27 mouse cellular contexts compared by ENCODE assay signal in the genomic region with DNA sequence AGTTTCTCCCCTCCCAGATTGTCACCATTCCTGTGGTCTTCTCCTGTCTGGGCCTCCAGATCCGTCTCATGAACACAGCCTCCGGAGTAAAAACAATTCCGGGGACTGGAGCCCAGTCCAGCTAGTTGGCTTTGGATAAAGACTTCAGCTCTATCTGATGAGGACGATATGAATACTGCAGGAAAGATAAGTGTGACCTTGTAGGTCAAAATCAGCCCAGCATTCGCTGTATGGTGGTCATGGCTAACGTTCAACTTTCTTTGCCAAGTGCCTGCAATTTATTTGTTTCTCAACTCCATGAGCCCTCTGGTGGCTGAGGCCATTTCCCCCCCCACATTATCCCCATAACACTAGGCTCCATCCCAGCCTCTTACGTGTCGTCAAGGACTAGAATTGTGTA. TPM values are rescaled to one million over a fixed set of nuclear protein-coding genes. Genes with fewer than 3 reads are reported as not detected.
DNase-seq lines count a peak whose midpoint lies in the region; ATAC-seq and TF ChIP-seq lines count a peak whose summit lies in the region.
"Had no signal": no experiment of that assay in that cellular context is flagged by ENCODE, and none has a peak within 500 bp of the region (broad histone marks: within the 10 kb centered on the region; RNA-seq: fewer than 3 reads in every experiment).

No protein-coding gene starts in this region.

- 76% methylated on average over 8 of the region's 8 CpGs for WGBS in hindbrain, postnatal 0 days
- WGBS in hindbrain, embryonic 12.5 days: 87% methylated on average over 8 of the region's 8 CpGs
- WGBS in lung, postnatal 0 days: 52% methylated on average over 8 of the region's 8 CpGs
- 74% methylated on average over 8 of the region's 8 CpGs for WGBS in heart, embryonic 11.5 days (ENCODE audit: insufficient replicate concordance)

- H3K9me3 ChIP-seq in hindbrain, postnatal 0 days (ENCODE audit: low read length): no peaks in the 10 kb centered on the region
- H3K9me3 ChIP-seq in hindbrain, embryonic 12.5 days (replicated peaks): no peaks in the 10 kb centered on the region
- H3K9me3 ChIP-seq in lung, postnatal 0 days (ENCODE audit: low read length): no peaks in the 10 kb centered on the region
- H3K9me3 ChIP-seq in heart, embryonic 11.5 days (replicated peaks; ENCODE audit: control insufficient read depth, low read length): no peaks in the 10 kb centered on the region
- H3K9me3 ChIP-seq: embryonic facial prominence, embryonic 15.5 days; forebrain, embryonic 15.5 days; hindbrain, embryonic 15.5 days; intestine, embryonic 15.5 days; kidney, embryonic 15.5 days; megakaryocyte, embryonic 14.5 days; midbrain, embryonic 15.5 days had no signal

- ATAC-seq in hindbrain, postnatal 0 days: no peak
- ATAC-seq in hindbrain, embryonic 12.5 days (ENCODE audit: low FRiP score): no peak
- no peak for ATAC-seq in lung, postnatal 0 days
- no peak for ATAC-seq in heart, embryonic 11.5 days (replicated peaks; ENCODE audit: insufficient number of reproducible peaks, low FRiP score, low TSS enrichment)
- ATAC-seq: activated CD4-positive, CD25-positive, alpha-beta regulatory T cell, adult 4 months; forebrain, embryonic 15.5 days; intestine, embryonic 15.5 days; midbrain, embryonic 15.5 days had no signal

- no peak for DNase-seq in hindbrain, postnatal 0 days (ENCODE audit: low spot score)
- no peak for DNase-seq in lung, postnatal 0 days (ENCODE audit: low spot score)
- DNase-seq in lung, postnatal 14 days: no peak
- peak; percentile 43 for DNase-seq in adipocyte (ENCODE audit: low spot score)
- DNase-seq in adrenal gland, postnatal 10 days: peak; percentile 64
- no peak for DNase-seq in urinary bladder, postnatal 25 days (ENCODE audit: low spot score)
- DNase-seq: cerebellum, adult 9-10 months; gastrocnemius, postnatal 10 days; heart, adult 2 months; layer of hippocampus, adult 9-11 months; right cerebral cortex, postnatal 14 days had no signal

- H3K4me2 ChIP-seq in hindbrain, postnatal 0 days (ENCODE audit: low read depth, low read length): no peak overlapping the region
- H3K4me2 ChIP-seq in hindbrain, embryonic 12.5 days (replicated peaks): no peak overlapping the region
- no peak overlapping the region for H3K4me2 ChIP-seq in lung, postnatal 0 days (replicated peaks; ENCODE audit: low read depth, low read length)
- H3K4me2 ChIP-seq in heart, embryonic 11.5 days: no peak overlapping the region
- H3K4me2 ChIP-seq: embryonic facial prominence, embryonic 15.5 days; forebrain, embryonic 15.5 days; hindbrain, embryonic 15.5 days; intestine, embryonic 15.5 days; kidney, embryonic 15.5 days; midbrain, embryonic 15.5 days had no signal

- peak; percentile 31 for TF ChIP-seq CTCF in hindbrain, postnatal 0 days (IDR thresholded peaks at IDR 0.05; ENCODE audit: low read depth)
- TF ChIP-seq CTCF in lung, postnatal 0 days (IDR thresholded peaks at IDR 0.05): peak; percentile 35

- H3K4me1 ChIP-seq in hindbrain, postnatal 0 days (ENCODE audit: insufficient read depth, low read length): no peaks in the 10 kb centered on the region
- H3K4me1 ChIP-seq in hindbrain, embryonic 12.5 days: no peaks in the 10 kb centered on the region
- H3K4me1 ChIP-seq in lung, postnatal 0 days (ENCODE audit: insufficient read depth, low read depth, low read length): no peaks in the 10 kb centered on the region
- H3K4me1 ChIP-seq in heart, embryonic 11.5 days (ENCODE audit: control insufficient read depth, insufficient read depth, low read length): no peaks in the 10 kb centered on the region
- H3K4me1 ChIP-seq: embryonic facial prominence, embryonic 15.5 days; forebrain, embryonic 15.5 days; hindbrain, embryonic 15.5 days; intestine, embryonic 15.5 days; megakaryocyte, embryonic 14.5 days had no signal

- TF ChIP-seq EP300 in lung, postnatal 0 days (IDR thresholded peaks at IDR 0.05): no peak

- no peaks in the 10 kb centered on the region for H3K36me3 ChIP-seq in hindbrain, postnatal 0 days (ENCODE audit: insufficient read depth, low read length)
- H3K36me3 ChIP-seq in hindbrain, embryonic 12.5 days: no peaks in the 10 kb centered on the region
- no peaks in the 10 kb centered on the region for H3K36me3 ChIP-seq in lung, postnatal 0 days (ENCODE audit: insufficient read depth, low read length)
- H3K36me3 ChIP-seq in heart, embryonic 11.5 days (ENCODE audit: control insufficient read depth, insufficient read depth, low read length): no peaks in the 10 kb centered on the region
- H3K36me3 ChIP-seq: embryonic facial prominence, embryonic 15.5 days; forebrain, embryonic 15.5 days; hindbrain, embryonic 15.5 days; intestine, embryonic 15.5 days; kidney, embryonic 15.5 days; midbrain, embryonic 15.5 days had no signal

- no peaks in the 10 kb centered on the region for H3K27me3 ChIP-seq in hindbrain, postnatal 0 days (ENCODE audit: insufficient read depth, low read length)
- H3K27me3 ChIP-seq in hindbrain, embryonic 12.5 days: no peaks in the 10 kb centered on the region; the same call in 1 of the 2 replicates
- no peaks in the 10 kb centered on the region for H3K27me3 ChIP-seq in lung, postnatal 0 days (replicated peaks; ENCODE audit: insufficient read depth, low read length)
- no peaks in the 10 kb centered on the region; the same call in 1 of the 2 replicates for H3K27me3 ChIP-seq in heart, embryonic 11.5 days (ENCODE audit: control insufficient read depth, insufficient read depth, low read length)
- H3K27me3 ChIP-seq: embryonic facial prominence, embryonic 15.5 days; forebrain, embryonic 15.5 days; hindbrain, embryonic 15.5 days; intestine, embryonic 15.5 days; midbrain, embryonic 15.5 days had no signal

- H3K9ac ChIP-seq in hindbrain, postnatal 0 days (replicated peaks; ENCODE audit: low read length): no peak overlapping the region
- H3K9ac ChIP-seq in hindbrain, embryonic 12.5 days: no peak overlapping the region
- no peak overlapping the region for H3K9ac ChIP-seq in lung, postnatal 0 days (replicated peaks; ENCODE audit: low read depth)
- H3K9ac ChIP-seq in heart, embryonic 11.5 days (ENCODE audit: low read depth, low read length): no peak overlapping the region
- H3K9ac ChIP-seq: embryonic facial prominence, embryonic 15.5 days; forebrain, embryonic 15.5 days; hindbrain, embryonic 15.5 days; intestine, embryonic 15.5 days; kidney, embryonic 15.5 days; liver, embryonic 14.5 days; midbrain, embryonic 15.5 days had no signal

- no peak overlapping the region for H3K4me3 ChIP-seq in hindbrain, postnatal 0 days (ENCODE audit: low read length)
- no peak overlapping the region for H3K4me3 ChIP-seq in hindbrain, embryonic 12.5 days
- no peak overlapping the region for H3K4me3 ChIP-seq in lung, postnatal 0 days (ENCODE audit: low read depth, low read length)
- H3K4me3 ChIP-seq in heart, embryonic 11.5 days (ENCODE audit: low read depth, low read length): no peak overlapping the region
- H3K4me3 ChIP-seq: embryonic facial prominence, embryonic 15.5 days; forebrain, embryonic 15.5 days; heart, adult 2 months; hindbrain, embryonic 15.5 days; intestine, embryonic 15.5 days; kidney, embryonic 15.5 days; left cerebral cortex, adult 2 months; megakaryocyte, embryonic 14.5 days; midbrain, embryonic 15.5 days had no signal

- no peak overlapping the region for H3K27ac ChIP-seq in hindbrain, postnatal 0 days
- no peak overlapping the region for H3K27ac ChIP-seq in hindbrain, embryonic 12.5 days
- H3K27ac ChIP-seq in lung, postnatal 0 days (ENCODE audit: low read length): no peak overlapping the region
- no peak overlapping the region for H3K27ac ChIP-seq in heart, embryonic 11.5 days (ENCODE audit: low read depth, low read length)
- H3K27ac ChIP-seq: embryonic facial prominence, embryonic 15.5 days; forebrain, embryonic 15.5 days; heart, adult 2 months; hindbrain, embryonic 15.5 days; intestine, embryonic 15.5 days; kidney, embryonic 15.5 days; left cerebral cortex, adult 2 months; liver, embryonic 14.5 days; midbrain, embryonic 15.5 days had no signal

RNA-seq across cellular contexts. Expression of a gene that starts 26.0 kb away (rescaled TPM):
- total RNA-seq in hindbrain, postnatal 0 days (2014; rRNA removed): 76.7 and 81.0 TPM in 2 replicates
- 16.7 and 19.6 TPM in 2 replicates for polyA plus RNA-seq in hindbrain, postnatal 0 days (2015; fragmentation: Nextera tagmentation; extraction: Ambion mirVana)
- polyA plus RNA-seq in hindbrain, embryonic 12.5 days (2016; fragmentation: Nextera tagmentation; extraction: Ambion mirVana): 5.6 TPM in 2 replicates
- 0.06 and 0.13 TPM in 2 replicates for polyA plus RNA-seq in lung, postnatal 0 days (2015; fragmentation: Nextera tagmentation; extraction: Ambion mirVana)
- total RNA-seq in adrenal gland, postnatal 10 days (2021): 10 to 100 TPM; 57.7 to 63.4 TPM
- 0.04 and 0.17 TPM in 2 replicates for polyA plus RNA-seq in heart, embryonic 11.5 days (2014; fragmentation: Nextera tagmentation; extraction: Ambion mirVana)
- total RNA-seq: common myeloid progenitor, adult 5-6 weeks; MEL had no signal
- polyA plus RNA-seq: activated CD4-positive, CD25-positive, alpha-beta regulatory T cell, adult 4 months; C2C12; thymus, postnatal 0 days had no signal

RNA-seq across cellular contexts. Expression of a gene that starts 50.2 kb away (rescaled TPM):
- 131 and 134 TPM in 2 replicates for total RNA-seq in hindbrain, postnatal 0 days (2014; rRNA removed)
- polyA plus RNA-seq in hindbrain, postnatal 0 days (2015; fragmentation: Nextera tagmentation; extraction: Ambion mirVana): 583 and 590 TPM in 2 replicates
- 355 and 373 TPM in 2 replicates for polyA plus RNA-seq in hindbrain, embryonic 12.5 days (2016; fragmentation: Nextera tagmentation; extraction: Ambion mirVana)
- 263 and 295 TPM in 2 replicates for polyA plus RNA-seq in lung, postnatal 0 days (2015; fragmentation: Nextera tagmentation; extraction: Ambion mirVana)
- 100 to 1,000 TPM; 248 to 255 TPM for total RNA-seq in adrenal gland, postnatal 10 days (2021)
- 254 and 271 TPM in 2 replicates for polyA plus RNA-seq in heart, embryonic 11.5 days (2014; fragmentation: Nextera tagmentation; extraction: Ambion mirVana)

Comparison
In these comparisons a context has a peak if more than half of its experiments do, and no peak if none do; other contexts are left out.
1. DNase-seq: peak in adipocyte (single experiment) and adrenal gland, postnatal 10 days (single experiment); none in hindbrain, postnatal 0 days (single experiment), lung, postnatal 0 days (single experiment), lung, postnatal 14 days (single experiment) and urinary bladder, postnatal 25 days (single experiment).